Mouse (Mus musculus): ENCODE measurements around the gene Gna11.

Gna11 gene

DNA sequence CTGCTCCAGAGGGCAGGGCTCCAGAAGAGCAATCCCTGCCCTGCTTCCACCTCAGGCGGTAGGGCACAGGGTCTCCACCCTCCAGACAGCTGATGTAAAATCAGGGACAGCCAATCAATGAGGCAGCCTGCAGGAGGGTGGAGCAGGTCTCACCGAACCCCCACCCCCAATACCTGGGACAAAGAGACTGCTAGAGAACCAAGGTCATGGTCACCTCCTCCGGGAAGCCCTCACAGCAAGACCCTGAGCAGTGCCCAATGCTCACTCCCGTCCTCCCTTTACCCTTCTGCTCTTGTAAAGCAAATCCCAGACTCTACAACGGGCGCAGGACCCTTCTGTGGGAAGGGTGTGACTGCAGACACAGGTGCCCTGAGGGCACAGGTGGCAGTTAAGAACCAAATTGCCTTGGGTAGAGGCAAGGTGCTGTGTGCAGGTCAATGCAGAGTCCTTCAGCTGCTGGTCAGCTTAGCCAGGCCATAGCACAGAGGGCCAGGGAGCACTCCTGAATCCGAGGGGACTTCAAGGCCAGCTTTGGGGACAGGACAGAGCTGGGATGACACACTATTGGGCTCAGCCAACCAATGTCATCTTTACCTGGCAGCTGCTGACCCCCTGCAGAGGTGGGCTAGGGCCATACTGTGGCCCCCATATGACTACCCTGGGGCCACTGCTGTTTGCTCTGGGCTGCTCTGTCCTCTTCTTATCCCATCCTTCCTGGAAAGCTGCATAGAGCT lies 2.1 kb downstream of the Gna11 start:
- no peak for DNase-seq (ENCODE audit: low spot score)

GRCm38 (mm10) chr10:81541803-81542202 lies 3.2 kb downstream of the Gna11 start:
- DNase-seq (ENCODE audit: low spot score), result no peak

DNA sequence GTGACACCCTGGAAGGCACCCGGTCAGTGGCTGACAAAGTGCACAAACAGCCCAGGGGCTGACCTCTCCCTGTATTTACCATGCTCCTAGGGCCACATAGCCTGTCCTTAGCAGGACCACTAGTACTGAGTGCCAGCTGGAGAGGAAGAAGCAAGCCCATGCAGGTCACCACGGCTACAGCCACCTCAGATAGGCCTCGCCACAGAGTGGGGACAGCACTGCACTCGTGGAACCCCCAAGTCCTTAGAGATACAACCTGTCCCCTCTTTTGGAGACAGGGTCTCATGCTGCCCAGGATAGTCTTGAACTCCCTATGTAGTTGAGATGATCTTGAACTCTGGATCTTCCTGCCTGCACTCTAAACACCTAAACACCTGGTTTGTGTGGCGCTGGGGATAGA lies 3.6 kb downstream of the Gna11 start:
- DNase-seq (ENCODE audit: low spot score), result no peak

GRCm38 (mm10) chr10:81538321-81539048 lies 6.5 kb downstream of the Gna11 start:
- no peak for DNase-seq (ENCODE audit: low spot score)

DNA sequence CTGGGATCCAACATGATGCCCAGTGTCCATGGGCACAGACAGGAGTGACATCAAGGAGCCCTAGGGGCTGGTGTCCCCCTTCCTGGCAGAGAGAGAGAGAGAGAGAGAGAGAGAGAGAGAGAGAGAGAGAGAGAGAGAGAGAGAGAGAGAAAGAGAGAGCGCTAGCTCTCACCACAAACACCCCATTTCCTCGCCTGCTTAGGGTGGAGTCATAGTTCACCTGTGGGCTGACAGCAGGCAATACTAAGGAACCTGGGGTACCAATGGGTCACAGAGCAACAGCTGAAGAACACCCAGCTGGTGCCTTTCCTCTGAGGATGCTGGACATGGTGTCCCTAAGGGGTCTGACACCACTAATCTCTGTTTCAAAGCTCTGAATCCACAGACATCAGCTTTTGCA lies 7.6 kb downstream of the Gna11 start:
- DNase-seq (ENCODE audit: low spot score), result no peak

DNA sequence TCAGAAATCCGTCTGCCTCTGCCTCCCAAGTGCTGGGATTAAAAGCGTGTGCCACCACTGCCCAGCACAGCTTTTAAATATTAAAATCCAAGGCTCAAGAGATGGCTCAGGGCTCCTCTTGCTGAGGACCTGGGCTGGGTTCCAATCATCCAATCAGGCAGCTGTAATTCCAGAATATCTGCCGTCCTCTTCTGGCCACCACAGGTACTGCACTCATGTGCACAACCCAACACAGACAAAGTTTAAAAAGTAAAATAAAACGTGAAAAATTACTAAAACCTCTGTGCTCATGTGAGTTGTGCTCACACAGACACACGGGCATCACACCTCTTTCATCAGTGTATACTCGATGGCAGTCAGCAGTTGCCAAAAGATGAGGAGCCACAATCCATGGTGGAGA lies 8.3 kb downstream of the Gna11 start:
- no peak for DNase-seq (ENCODE audit: low spot score)

- DNase-seq (ENCODE audit: low spot score), result no peak
These were observed 10.2 kb downstream of the Gna11 start for GRCm38 (mm10) chr10:81534826-81535225.

DNA sequence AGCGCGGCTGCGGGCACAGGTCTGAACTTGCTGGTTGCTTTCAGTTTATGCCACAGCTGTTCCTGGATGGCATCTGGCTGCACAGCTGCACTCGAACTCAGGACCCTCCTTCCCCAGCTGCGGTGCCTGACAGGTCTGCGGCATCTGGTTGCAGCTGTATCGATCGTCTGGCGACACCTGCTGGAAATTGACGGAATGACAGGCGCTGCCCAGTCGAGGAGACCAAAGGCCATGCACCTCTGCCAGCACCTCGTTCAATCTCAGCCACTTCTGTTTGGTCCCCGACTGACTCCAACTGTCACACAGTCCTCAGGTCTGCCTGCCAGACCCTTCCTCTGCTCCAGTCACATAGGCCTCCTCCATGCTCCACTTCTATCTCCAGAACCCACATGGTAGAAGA lies 18.2 kb downstream of the Gna11 start:
- DNase-seq (ENCODE audit: low spot score), result peak; percentile 65

DNA sequence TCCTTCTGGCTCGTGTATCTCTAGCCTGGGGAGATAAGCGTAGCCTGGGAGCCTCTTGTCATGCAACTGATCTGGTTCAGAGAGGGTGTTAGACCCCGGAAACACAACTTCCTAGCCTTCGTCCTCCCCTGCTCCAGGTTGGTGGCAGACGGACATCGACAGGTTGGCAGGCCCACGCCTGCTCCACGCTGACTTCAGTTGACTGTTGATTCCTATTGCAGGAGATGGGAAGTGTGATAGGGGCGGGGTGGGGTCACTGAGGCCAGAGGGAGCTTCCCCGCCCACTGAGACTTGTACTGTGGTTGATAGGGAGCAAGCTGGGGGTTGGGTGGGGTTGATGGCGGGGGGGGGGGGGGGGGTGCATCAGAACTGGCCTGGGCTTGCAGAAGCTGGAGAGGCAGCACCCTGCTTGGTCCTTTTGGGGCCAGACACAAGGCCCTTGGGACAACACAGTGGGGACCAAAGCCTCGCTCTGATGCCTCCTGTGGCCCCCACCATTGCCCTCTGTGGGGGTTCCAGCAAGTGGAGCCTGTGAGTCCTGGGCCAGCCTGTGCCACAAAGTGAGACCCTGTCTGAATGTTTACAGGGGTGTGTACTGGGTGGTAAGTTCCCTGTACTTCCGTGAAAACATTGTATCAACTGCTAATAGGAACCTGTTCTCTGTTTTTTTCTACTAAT lies 19.8 kb downstream of the Gna11 start:
- DNase-seq (ENCODE audit: low spot score), result no peak

DNA sequence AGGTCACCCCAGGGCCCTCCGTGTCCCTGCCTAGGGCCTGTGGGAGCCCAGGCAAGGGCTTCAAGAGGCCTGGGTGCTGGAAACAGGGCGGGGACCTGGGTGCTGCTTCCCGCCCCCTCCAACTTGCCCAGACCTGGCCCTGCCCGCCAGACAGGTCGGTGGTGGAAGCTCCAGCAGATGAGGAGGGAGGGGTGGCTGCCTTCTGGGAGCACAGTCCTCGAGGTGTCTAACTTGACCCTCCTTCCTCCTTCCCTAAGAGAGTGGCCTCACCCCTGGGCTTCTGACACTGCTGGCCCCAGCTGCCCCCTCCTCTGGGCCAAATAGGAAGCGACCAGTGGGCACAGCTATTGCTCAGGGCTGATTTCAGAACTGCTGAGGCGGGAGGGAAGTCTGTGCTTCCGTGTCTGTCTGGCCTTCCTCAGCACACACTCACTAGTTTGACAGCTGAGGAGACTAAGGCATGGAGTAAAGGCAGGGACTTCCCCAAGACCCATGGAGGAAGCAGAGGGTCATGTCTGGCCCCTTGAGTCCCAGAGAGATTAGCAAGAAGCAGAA lies 20.9 kb downstream of the Gna11 start, which contains the start of gene Gna15:
Gene Gna15, minus strand, starts transcription at position 175 of the 555 bp plus-strand sequence.
- DNase-seq (ENCODE audit: low spot score), result no peak

GRCm38 (mm10) chr10:81523570-81523969 lies 21.4 kb downstream of the Gna11 start:
- DNase-seq (ENCODE audit: low spot score), result no peak

DNA sequence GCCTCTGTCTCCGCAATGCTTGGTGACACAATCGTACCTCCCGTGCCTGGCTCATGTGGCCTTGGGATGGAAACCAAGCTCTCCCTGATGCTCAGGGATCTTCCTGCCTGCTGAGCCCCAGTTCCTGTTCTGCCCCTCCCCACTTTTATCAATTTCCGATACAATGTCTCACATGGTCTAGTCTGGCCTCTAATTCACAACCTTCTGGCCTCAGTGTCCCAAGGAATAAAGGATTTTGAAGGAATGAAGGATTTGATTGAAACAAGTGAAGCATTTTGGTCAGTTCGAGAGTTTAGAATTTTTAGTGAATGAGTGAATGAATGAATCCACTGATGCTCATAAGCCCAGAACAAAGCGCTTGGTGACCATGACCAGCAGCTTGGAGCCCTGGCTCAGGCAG lies 21.8 kb downstream of the Gna11 start:
- no peak for DNase-seq (ENCODE audit: low spot score)

DNA sequence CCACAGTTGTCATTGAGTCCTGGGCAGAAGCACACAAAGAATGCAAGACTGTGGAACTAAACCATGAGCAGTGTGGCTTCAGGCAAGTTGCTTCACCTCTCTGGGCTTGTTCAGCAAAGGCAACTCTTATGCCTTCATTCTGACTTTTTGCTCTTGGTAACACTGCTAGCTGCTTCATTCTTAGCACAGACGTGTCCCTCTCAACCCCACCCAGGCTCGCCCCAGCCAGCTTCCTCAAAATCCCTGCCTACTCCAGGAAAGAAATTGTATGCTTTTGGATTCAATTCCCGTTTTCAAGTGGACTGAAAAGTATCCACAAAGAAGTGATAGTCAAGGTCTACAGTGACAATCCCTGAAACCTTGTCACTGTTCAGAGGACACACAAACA lies 25.0 kb downstream of the Gna11 start:
- no peak for DNase-seq (ENCODE audit: low spot score)

GRCm38 (mm10) chr10:81519227-81519977 lies 25.6 kb downstream of the Gna11 start:
- DNase-seq (ENCODE audit: low spot score), result no peak

DNA sequence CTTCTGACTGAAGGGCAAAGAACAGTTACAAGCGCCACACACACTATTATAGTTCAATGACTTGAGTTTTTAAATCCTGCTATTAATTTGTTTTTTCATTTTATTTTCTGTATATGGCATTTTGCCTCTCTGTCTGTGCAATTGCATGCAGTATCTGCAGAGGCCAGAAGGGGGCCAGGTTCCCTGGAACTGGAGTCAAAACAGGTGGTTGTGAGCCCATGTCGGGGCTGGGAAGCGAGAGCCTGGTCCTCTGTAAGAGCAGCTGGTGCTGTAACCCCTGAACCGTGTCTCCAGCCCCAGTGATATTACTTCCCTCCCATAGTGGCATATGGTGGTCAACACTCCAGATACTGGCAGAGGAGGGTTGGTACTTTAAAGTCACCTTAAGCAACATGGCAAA lies 26.4 kb downstream of the Gna11 start:
- DNase-seq (ENCODE audit: low spot score), result no peak

GRCm38 (mm10) chr10:81517227-81517626 lies 27.8 kb downstream of the Gna11 start:
- no peak for DNase-seq (ENCODE audit: low spot score)

DNA sequence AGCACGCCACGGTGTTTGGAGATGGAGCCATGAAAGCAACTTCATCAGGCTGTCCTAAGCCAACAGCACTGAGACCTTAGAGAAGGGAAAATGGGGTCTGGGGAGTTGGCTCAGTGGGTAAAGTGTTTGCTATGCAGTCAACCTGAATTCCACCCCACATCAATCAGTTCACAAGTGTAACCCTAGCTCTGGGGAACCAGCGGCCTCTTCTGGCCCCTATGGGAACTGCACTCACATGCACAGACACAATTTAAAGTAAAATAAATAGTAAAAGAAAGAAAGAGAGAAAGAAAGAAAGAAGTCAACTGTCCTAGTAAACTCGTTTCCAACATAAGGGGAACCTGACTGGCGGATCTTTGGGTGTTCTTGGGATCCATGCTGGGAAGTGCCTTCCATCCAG lies 31.2 kb downstream of the Gna11 start:
- DNase-seq (ENCODE audit: low spot score), result no peak

DNA sequence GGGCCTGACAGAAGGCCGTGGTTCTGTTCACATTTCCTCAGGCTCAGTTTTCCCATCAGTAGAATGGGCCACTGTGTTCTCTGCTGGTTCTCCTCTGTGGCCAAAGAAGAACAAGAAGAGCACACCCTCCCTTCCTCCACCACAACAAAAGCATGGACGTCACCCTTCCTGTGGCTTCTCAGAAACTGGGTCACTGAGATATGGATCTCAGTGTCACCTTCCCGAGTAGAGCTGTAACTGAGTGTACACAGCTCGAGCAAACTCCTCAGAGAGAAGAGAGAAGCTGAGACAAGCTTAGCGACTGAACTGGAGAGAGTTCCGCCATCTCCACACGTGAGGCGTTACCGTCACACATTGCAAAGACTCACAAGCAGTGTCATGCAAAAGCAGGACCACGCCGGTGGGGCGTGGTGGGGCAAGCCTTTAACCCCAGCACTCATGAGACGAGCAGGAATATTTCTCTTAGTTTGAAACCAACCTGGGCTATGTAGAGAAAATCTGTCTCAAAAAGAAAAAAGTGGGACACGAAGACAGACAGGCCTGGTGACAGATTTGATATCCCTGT lies 34.7 kb downstream of the Gna11 start:
- no peak for DNase-seq (ENCODE audit: low spot score)

GRCm38 (mm10) chr10:81507691-81508489 lies 37.1 kb downstream of the Gna11 start:
- no peak for DNase-seq (ENCODE audit: low spot score)

GRCm38 (mm10) chr10:81507095-81507494 lies 37.9 kb downstream of the Gna11 start:
- no peak for DNase-seq (ENCODE audit: low spot score)

All from urinary bladder, postnatal 10 days (tissue).